Mouse (Mus musculus) kidney, adult 11 months (tissue): Measurements from ENCODE around the gene Enpp3.
"Not testable (repeated sequence)": the region's sequence is repeated elsewhere in the genome, so short reads cannot be mapped to it uniquely, and the experiment has no call there.

Source experiments
- DNase-seq: peaks from one replicate; pipeline ENCODE4 v3.0.0; 2022

Gene Enpp3

GRCm38 (mm10) chr10:24822842-24823241 lies 19.8 kb downstream of the Enpp3 start:
- no peak for DNase-seq

- no peak for DNase-seq
Observed at GRCm38 (mm10) chr10:24821990-24822676, 20.5 kb downstream of the Enpp3 start.

GRCm38 (mm10) chr10:24819526-24819925 lies 23.1 kb downstream of the Enpp3 start:
- no peak for DNase-seq

- DNase-seq: peak; percentile 16
Observed at GRCm38 (mm10) chr10:24810639-24811038, 32.0 kb downstream of the Enpp3 start.

- DNase-seq: no peak
Observed at GRCm38 (mm10) chr10:24806756-24807155, 35.9 kb downstream of the Enpp3 start.

- no peak for DNase-seq
Observed at GRCm38 (mm10) chr10:24805876-24806275, 36.7 kb downstream of the Enpp3 start.

GRCm38 (mm10) chr10:24805173-24805572 lies 37.5 kb downstream of the Enpp3 start:
- DNase-seq: no peak

- not testable (repeated sequence) for DNase-seq
Observed at GRCm38 (mm10) chr10:24802742-24803244, 39.8 kb downstream of the Enpp3 start.

GRCm38 (mm10) chr10:24801796-24802195 lies 40.8 kb downstream of the Enpp3 start:
- no peak for DNase-seq

GRCm38 (mm10) chr10:24797246-24797645 lies 45.4 kb downstream of the Enpp3 start:
- DNase-seq: peak; percentile 30

GRCm38 (mm10) chr10:24792756-24793155 lies 49.9 kb downstream of the Enpp3 start:
- no peak for DNase-seq

GRCm38 (mm10) chr10:24789747-24790545 lies 52.7 kb downstream of the Enpp3 start:
- peak; percentile 17 for DNase-seq

GRCm38 (mm10) chr10:24785345-24785744 lies 57.3 kb downstream of the Enpp3 start:
- no peak for DNase-seq

- no peak for DNase-seq
Observed at GRCm38 (mm10) chr10:24784624-24785276, 57.9 kb downstream of the Enpp3 start.

- no peak for DNase-seq
Observed at GRCm38 (mm10) chr10:24783946-24784345, 58.7 kb downstream of the Enpp3 start.

- DNase-seq: no peak
Observed at GRCm38 (mm10) chr10:24778643-24779020, 64.0 kb downstream of the Enpp3 start.

GRCm38 (mm10) chr10:24777916-24778642 lies 64.5 kb downstream of the Enpp3 start:
- peak; percentile 39 for DNase-seq

- DNase-seq: no peak
Observed at GRCm38 (mm10) chr10:24769496-24769895, 73.1 kb downstream of the Enpp3 start.

GRCm38 (mm10) chr10:24767695-24768094 lies 74.9 kb downstream of the Enpp3 start:
- no peak for DNase-seq

- DNase-seq: no peak
Observed at GRCm38 (mm10) chr10:24766061-24766460, 76.6 kb downstream of the Enpp3 start.

GRCm38 (mm10) chr10:24765151-24765755 lies 77.4 kb downstream of the Enpp3 start:
- no peak for DNase-seq

- DNase-seq: no peak
Observed at GRCm38 (mm10) chr10:24764640-24765039, 78.0 kb downstream of the Enpp3 start.
